Mouse (Mus musculus): ENCODE data around the gene Ttc28. TPM values are rescaled to one million over a fixed set of nuclear protein-coding genes. Genes with fewer than 3 reads are reported as not detected.

The Ttc28 gene
- total and polyA plus RNA-seq, 3 experiments, result 0.21 to 0.89 (median 0.28) TPM

DNA sequence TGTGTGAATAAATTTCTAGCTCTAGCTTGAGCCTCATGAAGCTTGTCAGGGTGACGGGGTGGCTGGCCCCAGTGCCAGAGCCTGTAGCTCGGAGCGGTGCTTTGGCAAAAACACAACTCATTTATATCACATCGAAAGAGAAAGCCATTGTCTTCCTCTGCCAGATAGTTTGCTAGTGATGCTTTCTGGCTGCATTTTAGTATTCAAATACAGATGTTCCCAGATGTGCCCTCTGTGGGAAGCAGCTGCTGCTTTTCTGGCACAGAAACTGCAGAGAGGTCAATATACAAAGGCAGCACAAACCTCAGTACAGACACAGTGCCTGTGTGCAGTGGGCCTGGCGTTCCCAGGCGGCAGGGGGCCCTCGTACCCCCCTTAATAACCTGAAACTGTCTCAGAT lies 300.0 kb downstream of the Ttc28 start:
- in situ Hi-C loops (cut with MboI; ENCODE audit: low pct_ligation_motif_present, low pct_unique_long_range_greater_than_20kb, low sequenced_read_pairs), result no loop called here
- Histone ChIP-seq H3K4me3 (replicated peaks in 1 of 3; ENCODE audit: low read depth in 2 of 3, low read length in 2 of 3, poor library complexity in 1 of 3) (no peak overlapping the region), H3K27me3 (replicated peaks) (no peaks in the 10 kb centered on the region), H3K4me1 (ENCODE audit: control insufficient read depth in 1 of 2, insufficient read depth in 2 of 2) (peaks cover 2 to 33% of the 10 kb centered on the region in 2 experiments; a peak in 3 of 4 replicates), H3K27ac (ENCODE audit: insufficient read depth, low read depth) (no peak overlapping the region), H3K36me3 (replicated peaks in 1 of 2; ENCODE audit: control insufficient read depth in 1 of 2, insufficient read depth in 1 of 2, low read length in 1 of 2) (no peaks in the 10 kb centered on the region), H3K4me2 (ENCODE audit: insufficient read depth, low read depth, poor library complexity, severe bottlenecking) (no peak overlapping the region), H3K79me2 (replicated peaks; ENCODE audit: control insufficient read depth, extremely low read depth, insufficient read depth, poor library complexity, severe bottlenecking) (no peaks in the 10 kb centered on the region), H3K9me3 (replicated peaks; ENCODE audit: low read length) (no peaks in the 10 kb centered on the region), H3K9ac (ENCODE audit: insufficient read depth, low read depth) (no peak overlapping the region)
- DNase-seq (ENCODE audit: extremely low read depth), result no peak
- TF ChIP-seq MXI1 (IDR thresholded peaks at IDR 0.05; ENCODE audit: low read depth, low read length) (no peak), CHD2 (IDR thresholded peaks at IDR 0.05; ENCODE audit: low read length) (no peak), USF1 (IDR thresholded peaks at IDR 0.05; ENCODE audit: low read depth, low read length) (no peak)
- dilution Hi-C loops (cut with MboI; ENCODE audit: extremely low pct_ligation_motif_present, extremely low pct_unique_long_range_greater_than_20kb, low sequenced_read_pairs), result no loop called here

DNA sequence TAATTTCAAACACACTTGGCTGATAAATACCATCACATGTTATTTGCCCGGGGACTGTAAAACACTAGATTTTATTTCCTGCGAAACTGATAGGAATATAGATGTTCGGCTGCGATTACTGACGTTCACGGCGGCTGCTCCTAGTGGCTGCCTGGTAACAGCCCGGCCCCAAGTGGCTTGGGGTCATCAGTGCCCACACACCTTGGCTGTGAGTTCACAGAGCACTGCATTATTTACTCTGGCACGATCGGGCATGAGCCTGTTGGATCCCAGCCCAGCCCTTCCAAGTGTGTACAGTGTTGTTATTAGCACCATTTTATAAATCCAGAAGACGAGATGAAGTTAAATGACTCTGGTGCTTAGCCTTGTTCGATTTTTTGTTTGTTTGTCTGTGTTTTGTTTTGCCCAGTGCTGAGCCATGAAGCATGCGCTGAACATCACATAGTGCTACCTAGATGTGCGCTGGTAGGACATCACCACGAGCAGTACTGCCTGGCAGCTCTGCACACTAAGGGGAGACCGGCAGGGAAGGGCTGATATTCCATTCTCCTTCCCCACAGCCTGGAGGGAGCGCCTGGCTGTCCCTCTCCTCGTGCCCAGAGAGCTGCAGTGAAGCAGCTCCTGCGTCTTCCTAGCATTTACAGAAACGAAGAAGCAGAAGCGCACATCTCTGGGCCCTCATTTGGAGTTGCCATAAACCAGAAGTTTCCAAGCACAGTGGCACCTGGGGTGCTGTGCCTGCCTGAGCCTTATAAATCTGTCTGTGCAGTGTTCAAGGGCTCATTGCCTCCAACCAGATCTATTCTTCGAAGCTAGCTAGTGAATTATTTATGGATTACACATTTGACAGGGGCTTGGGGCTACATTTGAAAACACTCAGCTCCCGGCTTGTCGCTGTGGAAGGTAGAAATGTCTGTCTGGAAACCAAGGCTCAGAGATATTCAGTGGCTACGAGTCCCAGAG lies 300.8 kb downstream of the Ttc28 start:
- no peak for DNase-seq (ENCODE audit: extremely low read depth)
- Histone ChIP-seq H3K4me1 (ENCODE audit: control insufficient read depth in 1 of 2, insufficient read depth in 2 of 2) (peaks cover 2 to 30% of the 10 kb centered on the region in 2 experiments; a peak in 3 of 4 replicates), H3K27me3 (replicated peaks) (no peaks in the 10 kb centered on the region), H3K4me3 (replicated peaks in 1 of 3; ENCODE audit: low read depth in 2 of 3, low read length in 2 of 3, poor library complexity in 1 of 3) (no peak overlapping the region), H3K36me3 (replicated peaks in 1 of 2; ENCODE audit: control insufficient read depth in 1 of 2, insufficient read depth in 1 of 2, low read length in 1 of 2) (no peaks in the 10 kb centered on the region), H3K27ac (ENCODE audit: insufficient read depth, low read depth) (no peak overlapping the region), H3K9me3 (replicated peaks; ENCODE audit: low read length) (no peaks in the 10 kb centered on the region), H3K79me2 (replicated peaks; ENCODE audit: control insufficient read depth, extremely low read depth, insufficient read depth, poor library complexity, severe bottlenecking) (no peaks in the 10 kb centered on the region), H3K4me2 (ENCODE audit: insufficient read depth, low read depth, poor library complexity, severe bottlenecking) (no peak overlapping the region), H3K9ac (ENCODE audit: insufficient read depth, low read depth) (no peak overlapping the region)
- no peak for TF ChIP-seq CHD1 (IDR thresholded peaks at IDR 0.05; ENCODE audit: low read depth, low read length)
- dilution Hi-C loops (cut with MboI; ENCODE audit: extremely low pct_ligation_motif_present, extremely low pct_unique_long_range_greater_than_20kb, low sequenced_read_pairs), result no loop called here
- in situ Hi-C loops (cut with MboI; ENCODE audit: low pct_ligation_motif_present, low pct_unique_long_range_greater_than_20kb, low sequenced_read_pairs), result no loop called here

DNA sequence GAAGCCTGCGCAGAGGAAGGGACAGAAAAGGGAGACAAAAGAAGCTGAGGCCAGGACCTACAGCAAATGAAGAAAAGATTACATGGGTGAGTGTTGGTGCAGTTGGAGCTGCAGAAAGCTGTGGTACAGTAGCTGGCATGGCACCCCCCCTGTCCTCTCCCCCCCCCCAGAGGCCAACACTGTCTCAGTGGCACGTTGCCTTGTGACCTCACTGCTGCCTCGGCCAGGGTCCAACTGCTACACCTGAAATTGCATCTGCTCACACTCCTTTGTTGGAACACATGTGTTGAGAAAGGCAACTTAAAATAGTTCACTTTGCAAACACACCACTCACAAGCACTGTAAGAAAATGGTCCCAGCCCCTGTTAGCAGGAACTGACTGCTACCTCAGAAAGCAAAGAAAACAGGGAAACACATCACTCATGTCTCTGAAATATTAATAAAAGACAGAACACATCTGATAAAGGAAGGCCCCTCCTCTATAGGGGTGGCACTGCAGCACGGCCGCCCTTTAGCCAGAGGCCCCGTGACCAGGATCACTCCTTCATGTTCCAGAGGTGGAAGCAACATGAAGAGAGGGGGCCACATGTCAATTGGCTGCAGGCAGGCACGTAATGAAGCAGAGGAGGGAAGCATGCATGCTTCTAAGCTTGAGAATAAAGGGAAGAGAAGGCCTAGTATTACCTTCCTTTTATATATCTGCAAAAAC lies 301.8 kb downstream of the Ttc28 start:
- Histone ChIP-seq H3K79me2 (replicated peaks; ENCODE audit: control insufficient read depth, extremely low read depth, insufficient read depth, poor library complexity, severe bottlenecking) (no peaks in the 10 kb centered on the region), H3K36me3 (replicated peaks in 1 of 2; ENCODE audit: control insufficient read depth in 1 of 2, insufficient read depth in 1 of 2, low read length in 1 of 2) (no peaks in the 10 kb centered on the region), H3K4me2 (ENCODE audit: insufficient read depth, low read depth, poor library complexity, severe bottlenecking) (no peak overlapping the region), H3K9me3 (replicated peaks; ENCODE audit: low read length) (no peaks in the 10 kb centered on the region), H3K27ac (ENCODE audit: insufficient read depth, low read depth) (no peak overlapping the region), H3K27me3 (replicated peaks) (no peaks in the 10 kb centered on the region), H3K9ac (ENCODE audit: insufficient read depth, low read depth) (no peak overlapping the region), H3K4me1 (ENCODE audit: control insufficient read depth in 1 of 2, insufficient read depth in 2 of 2) (peaks cover 2 to 28% of the 10 kb centered on the region in 2 experiments; a peak in 3 of 4 replicates), H3K4me3 (replicated peaks in 1 of 3; ENCODE audit: low read depth in 2 of 3, low read length in 2 of 3, poor library complexity in 1 of 3) (no peak overlapping the region)
- TF ChIP-seq CHD2 (IDR thresholded peaks at IDR 0.05; ENCODE audit: low read length) (no peak), SMC3 (IDR thresholded peaks at IDR 0.05; ENCODE audit: low read depth, low read length) (no peak)
- in situ Hi-C loops (cut with MboI; ENCODE audit: low pct_ligation_motif_present, low pct_unique_long_range_greater_than_20kb, low sequenced_read_pairs) (no loop called here), dilution Hi-C loops (cut with MboI; ENCODE audit: extremely low pct_ligation_motif_present, extremely low pct_unique_long_range_greater_than_20kb, low sequenced_read_pairs) (no loop called here)
- no peak for DNase-seq (ENCODE audit: extremely low read depth)

All from CH12.LX (cell line).